In the genomic region with DNA sequence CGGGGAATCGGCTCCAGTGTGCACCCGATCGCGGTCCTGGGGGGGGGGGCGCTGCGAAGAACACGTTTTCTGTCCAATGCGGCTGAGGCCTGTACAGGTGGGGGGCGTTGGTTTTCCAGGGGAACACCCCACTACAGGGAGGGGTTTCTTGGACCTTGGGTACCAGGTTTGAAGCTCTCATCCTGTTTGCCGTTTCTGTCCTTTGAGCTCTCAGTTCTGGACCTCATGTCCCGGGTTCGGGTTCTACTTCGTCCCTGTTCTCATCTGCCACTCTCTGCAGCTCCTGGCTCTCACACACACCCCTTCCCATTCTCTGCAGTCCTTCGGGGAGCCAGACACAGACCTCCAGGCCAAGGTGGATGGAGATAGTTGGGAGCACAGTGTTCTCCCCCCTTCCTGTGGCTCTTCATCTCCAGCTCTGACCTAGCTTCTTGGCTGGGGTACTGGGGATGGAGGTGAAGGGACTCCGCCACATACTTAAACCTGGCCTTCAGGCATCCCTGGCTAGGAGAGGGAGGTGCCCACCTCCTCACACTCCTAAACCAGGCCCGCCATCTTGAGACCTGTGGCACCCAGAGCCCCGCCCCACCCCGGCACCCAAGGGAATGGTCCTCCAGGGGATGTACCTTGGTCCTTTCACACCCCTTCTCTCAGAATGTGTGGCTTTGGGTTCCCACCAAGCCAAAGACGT, we compare ENCODE assay signal across 8 mouse cellular contexts. TPM values are rescaled to one million over a fixed set of nuclear protein-coding genes. Genes with fewer than 3 reads are reported as not detected.
DNase-seq lines count a peak whose midpoint lies in the region; ATAC-seq and TF ChIP-seq lines count a peak whose summit lies in the region.

No protein-coding gene starts in this region.

- H3K27ac ChIP-seq in lung, embryonic 15.5 days, result peak overlapping the region; percentile 89
- peak overlapping the region; percentile 58 for H3K27ac ChIP-seq in cortical plate, adult 2 months (ENCODE audit: insufficient read depth, low read length)
- peak overlapping the region; percentile 91 for H3K27ac ChIP-seq in hindbrain, embryonic 15.5 days (replicated peaks)
- peak overlapping the region; percentile 92 for H3K27ac ChIP-seq in midbrain, embryonic 16.5 days (ENCODE audit: low read length)

- H3K27me3 ChIP-seq in lung, embryonic 15.5 days, result no peaks in the 10 kb centered on the region
- H3K27me3 ChIP-seq in hindbrain, embryonic 15.5 days, result no peaks in the 10 kb centered on the region
- no peaks in the 10 kb centered on the region for H3K27me3 ChIP-seq in midbrain, embryonic 16.5 days (ENCODE audit: control insufficient read depth, insufficient read depth, low read depth, low read length)

- TF ChIP-seq CTCF in cortical plate, adult 2 months (IDR thresholded peaks at IDR 0.05; ENCODE audit: extremely low read depth, insufficient read depth, low read length), result no peak

- H3K4me2 ChIP-seq in lung, embryonic 15.5 days, result peak overlapping the region; percentile 94
- H3K4me2 ChIP-seq in hindbrain, embryonic 15.5 days, result peak overlapping the region; percentile 91
- peak overlapping the region; percentile 98 for H3K4me2 ChIP-seq in midbrain, embryonic 16.5 days (ENCODE audit: low read length)

- peak overlapping the region; percentile 69 for H3K9ac ChIP-seq in lung, embryonic 15.5 days
- H3K9ac ChIP-seq in hindbrain, embryonic 15.5 days, result peak overlapping the region; percentile 80
- H3K9ac ChIP-seq in midbrain, embryonic 16.5 days (ENCODE audit: low read depth, low read length), result peak overlapping the region; percentile 72

- peak overlapping the region; percentile 74 for H3K4me3 ChIP-seq in lung, embryonic 15.5 days
- H3K4me3 ChIP-seq in cortical plate, adult 2 months (ENCODE audit: insufficient read depth, low read length), result peak overlapping the region; percentile 55
- peak overlapping the region; percentile 76 for H3K4me3 ChIP-seq in hindbrain, embryonic 15.5 days
- H3K4me3 ChIP-seq in midbrain, embryonic 16.5 days (ENCODE audit: low read depth, low read length), result peak overlapping the region; percentile 63

- TF ChIP-seq POLR2A in cortical plate, adult 2 months (IDR thresholded peaks at IDR 0.05; ENCODE audit: extremely low read depth, insufficient read depth, low read length), result peak; percentile 41; the same call in 1 of the 2 replicates

- 0 out of 2 replicates have a peak, but pooled peaks cover 1% of the 10 kb centered on the region for H3K36me3 ChIP-seq in lung, embryonic 15.5 days
- no peaks in the 10 kb centered on the region for H3K36me3 ChIP-seq in hindbrain, embryonic 15.5 days
- H3K36me3 ChIP-seq in midbrain, embryonic 16.5 days (ENCODE audit: control insufficient read depth, insufficient read depth, low read length), result no peaks in the 10 kb centered on the region

- no peak for DNase-seq in lung, postnatal 4 days
- no peak for DNase-seq in gastrocnemius, postnatal 10 days
- no peak for DNase-seq in ovary, postnatal 14 days (ENCODE audit: low spot score)
- DNase-seq in c-Kit-positive CD71-positive TER-119-positive erythroid progenitor cells, embryonic 14.5 days (ENCODE audit: low spot score), result no peak

- ATAC-seq in lung, embryonic 15.5 days (ENCODE audit: borderline replicate concordance, extremely low read depth, low FRiP score, low TSS enrichment), result 0 out of 2 replicates have a peak, but pooled peaks have one; percentile 2
- 0 out of 2 replicates have a peak, but pooled peaks have one; percentile 0 for ATAC-seq in hindbrain, embryonic 15.5 days (ENCODE audit: low FRiP score, low read depth)
- ATAC-seq in midbrain, embryonic 16.5 days, result peak; percentile 9

- H3K9me3 ChIP-seq in lung, embryonic 15.5 days, result no peaks in the 10 kb centered on the region
- no peaks in the 10 kb centered on the region for H3K9me3 ChIP-seq in hindbrain, embryonic 15.5 days
- H3K9me3 ChIP-seq in midbrain, embryonic 16.5 days (replicated peaks; ENCODE audit: control insufficient read depth, low read length, poor library complexity, severe bottlenecking), result no peaks in the 10 kb centered on the region

- WGBS in lung, embryonic 15.5 days, result 2% methylated on average over 14 of the region's 20 CpGs
- 2% methylated on average over 20 of the region's 20 CpGs for WGBS in hindbrain, embryonic 15.5 days
- WGBS in midbrain, embryonic 16.5 days, result 2% methylated on average over 15 of the region's 20 CpGs

- H3K4me1 ChIP-seq in lung, embryonic 15.5 days, result peaks cover 70% of the 10 kb centered on the region
- H3K4me1 ChIP-seq in cortical plate, adult 2 months (ENCODE audit: control insufficient read depth, insufficient read depth, low read length), result no peaks in the 10 kb centered on the region
- H3K4me1 ChIP-seq in hindbrain, embryonic 15.5 days (replicated peaks), result peaks cover 61% of the 10 kb centered on the region
- peaks cover 53% of the 10 kb centered on the region for H3K4me1 ChIP-seq in midbrain, embryonic 16.5 days (ENCODE audit: control insufficient read depth, insufficient read depth, low read length)

RNA-seq across cellular contexts. Expression of a gene that starts 1.1 kb away (rescaled TPM):
- polyA plus RNA-seq in lung, embryonic 15.5 days (2015; fragmentation: Nextera tagmentation; extraction: Ambion mirVana), result 80.6 and 87.8 TPM in 2 replicates
- 304 and 306 TPM in 2 replicates for polyA plus RNA-seq in cortical plate, adult 2 months (2012; rRNA removed)
- 246 and 264 TPM in 2 replicates for polyA plus RNA-seq in hindbrain, embryonic 15.5 days (2015; fragmentation: Nextera tagmentation; extraction: Ambion mirVana)
- 242 and 262 TPM in 2 replicates for polyA plus RNA-seq in midbrain, embryonic 16.5 days (2015; fragmentation: Nextera tagmentation; extraction: Ambion mirVana)
- 10 to 100 TPM; 54.2 to 68.2 TPM for total RNA-seq in gastrocnemius, postnatal 10 days (2021)

RNA-seq across cellular contexts. Expression of a gene that starts 6.7 kb away (rescaled TPM):
- 52.5 and 53.2 TPM in 2 replicates for polyA plus RNA-seq in lung, embryonic 15.5 days (2015; fragmentation: Nextera tagmentation; extraction: Ambion mirVana)
- 88.0 and 94.9 TPM in 2 replicates for polyA plus RNA-seq in cortical plate, adult 2 months (2012; rRNA removed)
- 77.0 and 80.7 TPM in 2 replicates for polyA plus RNA-seq in hindbrain, embryonic 15.5 days (2015; fragmentation: Nextera tagmentation; extraction: Ambion mirVana)
- polyA plus RNA-seq in midbrain, embryonic 16.5 days (2015; fragmentation: Nextera tagmentation; extraction: Ambion mirVana), result 71.9 and 82.0 TPM in 2 replicates
- 10 to 100 TPM; 13.5 to 15.3 TPM for total RNA-seq in gastrocnemius, postnatal 10 days (2021)

RNA-seq across cellular contexts. Expression of a gene that starts 7.0 kb away (rescaled TPM):
- polyA plus RNA-seq in lung, embryonic 15.5 days (2015; fragmentation: Nextera tagmentation; extraction: Ambion mirVana), result 12.8 and 15.3 TPM in 2 replicates
- 37.9 and 42.8 TPM in 2 replicates for polyA plus RNA-seq in cortical plate, adult 2 months (2012; rRNA removed)
- 9.2 and 11.3 TPM in 2 replicates for polyA plus RNA-seq in hindbrain, embryonic 15.5 days (2015; fragmentation: Nextera tagmentation; extraction: Ambion mirVana)
- polyA plus RNA-seq in midbrain, embryonic 16.5 days (2015; fragmentation: Nextera tagmentation; extraction: Ambion mirVana), result 8.8 and 10.6 TPM in 2 replicates
- 1 to 10 TPM; 6.3 to 7.5 TPM for total RNA-seq in gastrocnemius, postnatal 10 days (2021)

RNA-seq across cellular contexts. Expression of a gene that starts 11.5 kb away (rescaled TPM):
- polyA plus RNA-seq in lung, embryonic 15.5 days (2015; fragmentation: Nextera tagmentation; extraction: Ambion mirVana), result 0.07 and 0.20 TPM in 2 replicates
- 18.7 and 19.0 TPM in 2 replicates for polyA plus RNA-seq in cortical plate, adult 2 months (2012; rRNA removed)
- polyA plus RNA-seq in hindbrain, embryonic 15.5 days (2015; fragmentation: Nextera tagmentation; extraction: Ambion mirVana), result 1.4 TPM in 2 replicates
- 0.78 and 0.98 TPM in 2 replicates for polyA plus RNA-seq in midbrain, embryonic 16.5 days (2015; fragmentation: Nextera tagmentation; extraction: Ambion mirVana)
- total RNA-seq in gastrocnemius, postnatal 10 days (2021), result under 1 TPM; 0.19 to 0.52 TPM

RNA-seq across cellular contexts. Expression of a gene that starts 16.1 kb away (rescaled TPM):
- polyA plus RNA-seq in lung, embryonic 15.5 days (2015; fragmentation: Nextera tagmentation; extraction: Ambion mirVana), result 31.6 and 32.6 TPM in 2 replicates
- polyA plus RNA-seq in cortical plate, adult 2 months (2012; rRNA removed), result 10.7 and 12.1 TPM in 2 replicates
- 22.9 and 24.9 TPM in 2 replicates for polyA plus RNA-seq in hindbrain, embryonic 15.5 days (2015; fragmentation: Nextera tagmentation; extraction: Ambion mirVana)
- 19.8 and 21.6 TPM in 2 replicates for polyA plus RNA-seq in midbrain, embryonic 16.5 days (2015; fragmentation: Nextera tagmentation; extraction: Ambion mirVana)
- total RNA-seq in gastrocnemius, postnatal 10 days (2021), result 10 to 100 TPM; 12.3 to 12.5 TPM
